Mouse (Mus musculus) urinary bladder, postnatal 36 days (tissue): Measurements from ENCODE around the gene Numb.
"Not testable (repeated sequence)": the region's sequence is repeated elsewhere in the genome, so short reads cannot be mapped to it uniquely, and the experiment has no call there.

Source experiments
- DNase-seq, 2 experiments: peaks; one replicate each; pipeline ENCODE4 v3.0.0; 2022; ENCODE audit warnings: low spot score in 2 of 2, mixed read lengths in 1 of 2

Numb gene

DNA sequence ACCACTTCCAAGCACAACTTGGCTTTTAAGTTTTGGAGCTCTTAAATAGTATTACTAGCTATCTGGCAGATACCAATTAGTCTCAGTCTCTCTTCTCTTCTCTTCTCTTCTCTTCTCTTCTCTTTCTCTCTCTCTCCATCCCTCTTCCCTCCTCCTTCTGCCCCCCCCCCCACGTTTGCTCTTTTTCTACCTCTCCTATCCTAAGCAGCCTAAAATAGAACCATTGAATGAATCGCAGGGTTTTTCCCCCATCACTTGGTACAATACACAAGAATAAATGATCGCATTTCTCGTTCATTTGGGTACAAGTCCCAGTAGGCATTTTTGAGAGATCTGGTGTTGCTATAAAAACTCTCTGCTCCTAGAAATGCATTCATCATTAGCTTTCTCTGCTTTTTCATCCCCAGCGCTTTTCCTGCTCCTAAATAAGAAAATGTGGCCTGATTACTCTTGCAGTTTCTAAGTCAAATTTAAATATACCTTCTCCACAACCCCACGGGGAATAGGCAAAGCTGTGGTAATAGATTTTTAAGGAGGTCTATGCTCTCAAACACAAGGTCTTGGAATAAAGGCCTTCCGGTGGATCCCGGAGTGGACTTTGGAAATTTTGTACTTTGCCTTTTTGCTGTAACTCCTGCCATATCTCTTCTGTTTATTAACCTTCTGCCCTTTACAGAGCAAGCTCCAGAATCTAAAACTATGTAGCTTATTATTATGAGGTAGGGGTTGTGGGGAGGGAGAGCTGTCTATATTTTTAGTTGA is 1.2 kb upstream of the Numb start:
- DNase-seq = no peak

DNA sequence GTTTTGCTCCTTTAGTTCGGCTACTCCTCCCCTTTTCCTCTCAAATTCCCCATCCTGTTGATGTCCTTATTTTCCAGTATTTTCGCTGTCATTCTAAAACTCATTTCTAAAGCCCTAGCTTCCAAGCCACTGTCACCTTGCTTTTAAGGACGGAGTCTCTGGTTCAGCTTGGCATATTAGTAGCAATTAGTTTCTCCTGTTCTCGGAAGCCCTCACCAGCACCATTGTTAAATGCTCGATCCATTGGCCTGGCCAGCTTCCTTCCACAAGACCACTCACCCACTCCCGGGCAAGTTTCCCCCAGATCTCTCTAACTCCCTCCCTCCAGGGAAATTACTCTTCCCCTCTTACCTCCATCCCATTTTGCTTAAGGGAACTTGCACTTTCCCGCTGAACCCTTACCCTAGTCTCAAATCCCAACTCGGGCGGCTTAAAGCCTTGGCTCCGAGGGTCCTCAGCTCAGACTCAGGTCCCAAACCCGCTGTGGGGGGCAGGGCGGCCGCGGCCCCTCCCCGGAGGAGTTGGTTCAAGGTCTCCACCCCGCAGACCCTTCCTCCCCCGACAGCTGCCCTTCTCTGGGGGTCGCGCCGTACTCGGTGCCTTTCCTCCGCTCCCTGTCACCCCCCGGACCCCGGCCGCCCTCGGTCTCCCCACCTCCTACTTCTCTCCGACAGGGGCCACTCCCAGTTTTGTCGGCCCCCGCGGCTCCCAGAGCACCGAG is 853 bp downstream of the Numb start:
- peak in 1 of 2 experiments; percentile 16 for DNase-seq

- no peak for DNase-seq
These were observed 4.8 kb downstream of the Numb start for GRCm38 (mm10) chr12:83916884-83917283.

GRCm38 (mm10) chr12:83914797-83915196 is 6.9 kb downstream of the Numb start:
- no peak for DNase-seq

DNA sequence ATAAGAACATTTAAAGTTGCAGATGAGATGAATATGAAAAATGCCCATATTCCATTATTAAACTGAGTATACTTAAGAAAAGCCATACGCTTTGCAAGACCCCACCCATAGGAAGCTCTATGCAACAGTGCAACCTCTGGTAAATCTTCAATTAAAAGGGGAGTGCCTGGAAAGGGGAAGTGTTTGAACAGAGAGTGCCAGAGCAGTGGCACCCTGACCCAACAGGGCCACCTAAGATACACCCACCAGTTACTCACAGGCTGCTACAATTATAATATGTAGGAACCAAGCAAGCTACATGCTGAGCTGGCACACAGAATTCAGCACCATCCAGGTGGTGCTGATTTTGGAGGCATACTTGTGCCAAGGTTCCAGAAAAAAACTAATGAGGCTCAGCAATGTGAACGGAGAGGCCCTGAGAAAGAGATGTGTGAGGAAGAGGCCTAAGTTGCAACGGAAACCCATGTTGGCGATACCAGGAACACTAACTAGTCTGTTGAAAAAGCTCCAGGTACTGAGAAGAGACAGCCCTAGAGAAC is 7.5 kb downstream of the Numb start:
- DNase-seq = no peak

- DNase-seq = no peak
These were observed 11.3 kb downstream of the Numb start for GRCm38 (mm10) chr12:83910451-83910850.

- no peak for DNase-seq
These were observed 28.8 kb downstream of the Numb start for GRCm38 (mm10) chr12:83892926-83893325.

DNA sequence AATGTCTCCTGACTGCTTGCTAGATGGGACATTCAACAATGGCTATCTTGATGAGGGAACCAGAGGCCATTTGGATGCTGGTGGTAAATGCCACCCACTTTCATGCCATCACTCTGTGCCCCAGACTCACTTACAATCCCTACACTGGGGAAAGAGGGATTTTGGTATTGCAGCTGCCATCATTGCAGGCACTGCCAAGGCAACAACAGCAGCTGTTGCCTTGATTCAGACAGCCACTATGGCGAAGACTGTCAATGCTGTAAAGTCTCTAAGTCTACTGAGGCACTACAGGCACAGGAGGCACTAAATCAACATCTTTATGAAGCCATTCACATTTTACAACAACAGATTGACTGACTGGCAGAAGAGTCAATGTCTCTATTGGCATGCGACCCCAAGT is 30.5 kb downstream of the Numb start:
- no peak for DNase-seq

DNA sequence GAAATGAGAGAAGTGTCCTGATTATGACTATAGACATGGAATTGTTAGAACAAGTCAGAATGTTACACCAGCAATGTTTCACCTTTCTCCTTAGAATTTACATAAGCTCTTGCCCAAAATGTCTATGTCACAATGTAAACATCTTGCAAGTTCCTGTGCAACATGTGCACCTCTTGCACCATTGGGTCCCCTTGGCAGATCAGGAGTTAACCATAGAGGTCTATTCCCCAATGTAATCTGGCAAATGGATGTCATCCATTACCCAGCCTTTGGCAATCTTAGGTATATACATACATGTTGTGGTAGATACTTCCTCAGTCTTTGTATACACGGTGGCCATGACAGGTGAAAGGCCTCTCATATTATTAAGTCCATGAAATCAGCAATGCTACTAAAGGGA is 32.6 kb downstream of the Numb start:
- no peak for DNase-seq

DNA sequence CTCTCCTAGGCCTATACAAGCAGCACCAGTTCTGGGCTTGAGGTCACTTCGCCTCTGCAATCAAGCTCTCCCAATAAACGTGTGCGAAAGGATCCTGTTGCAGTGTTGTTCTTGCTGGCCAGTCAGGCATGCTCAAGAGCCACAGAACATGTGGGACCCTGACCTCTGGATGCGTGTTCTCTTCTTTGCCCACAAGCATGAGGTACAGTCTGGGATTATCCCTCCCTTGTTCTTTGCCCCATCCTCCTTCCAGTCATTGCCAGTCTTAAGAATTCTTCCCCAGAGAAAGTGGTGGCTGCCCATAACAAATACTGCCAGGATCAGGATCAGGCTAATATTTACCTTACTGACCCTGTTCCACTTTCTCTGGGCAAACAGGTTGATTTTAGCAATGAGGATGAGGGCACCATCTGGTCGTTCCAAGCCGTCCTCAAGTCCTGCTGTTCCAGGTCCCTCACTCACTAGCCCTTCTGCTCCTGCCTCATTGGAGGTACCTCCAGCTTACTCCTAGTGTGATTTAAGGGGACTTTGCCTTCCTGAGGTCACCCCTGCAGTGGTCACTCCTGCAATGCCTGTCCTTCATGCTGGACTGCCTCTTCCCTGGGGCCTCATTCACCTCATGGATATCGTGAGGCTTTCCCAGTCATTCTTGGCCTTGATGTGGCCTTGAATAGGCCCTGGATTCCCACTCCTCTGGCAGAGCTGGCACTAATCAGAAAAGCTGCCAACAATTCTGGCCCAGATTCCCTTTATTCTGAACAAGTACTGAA is 36.0 kb downstream of the Numb start:
- no peak for DNase-seq

DNA sequence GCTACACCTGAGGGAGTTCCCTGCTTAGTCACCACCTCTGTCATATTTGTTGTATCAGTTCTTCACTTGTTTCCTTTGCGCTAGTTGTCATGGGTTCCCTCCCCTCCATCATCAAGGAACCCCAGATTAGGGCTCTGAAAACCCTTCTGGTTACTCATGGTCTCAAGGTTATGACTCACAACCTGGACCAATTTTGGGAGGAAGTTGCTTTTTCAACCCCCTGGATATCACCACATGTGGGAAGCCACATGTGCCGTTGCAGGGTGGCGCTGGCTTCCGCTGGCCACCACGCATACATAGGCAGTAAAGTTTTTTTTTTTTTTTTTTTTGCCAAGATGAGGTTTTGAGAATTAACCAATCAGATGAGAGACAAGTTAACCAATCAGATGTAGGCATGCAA is 36.7 kb downstream of the Numb start:
- DNase-seq = not testable (repeated sequence)

DNA sequence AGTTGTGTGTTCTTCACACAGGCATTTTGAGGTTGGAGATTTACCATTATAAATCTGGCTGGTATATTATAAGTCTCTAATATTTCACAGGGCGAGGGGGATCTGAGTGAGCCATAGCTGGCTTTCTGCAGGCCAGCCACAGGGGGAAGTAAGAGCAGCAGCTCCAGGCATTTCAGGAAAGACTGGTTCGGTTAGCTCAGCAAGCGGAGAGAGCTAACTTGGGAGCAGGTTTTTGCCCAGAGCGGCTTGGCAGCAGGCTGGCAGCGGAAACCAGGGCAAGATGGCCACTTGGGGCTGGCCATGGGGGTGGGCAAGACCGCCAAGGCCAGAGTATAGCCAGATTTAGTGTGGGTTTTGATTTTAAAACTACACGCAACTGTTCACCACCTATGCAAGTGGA is 39.2 kb downstream of the Numb start:
- peak; percentile 50 to 58 for DNase-seq

DNA sequence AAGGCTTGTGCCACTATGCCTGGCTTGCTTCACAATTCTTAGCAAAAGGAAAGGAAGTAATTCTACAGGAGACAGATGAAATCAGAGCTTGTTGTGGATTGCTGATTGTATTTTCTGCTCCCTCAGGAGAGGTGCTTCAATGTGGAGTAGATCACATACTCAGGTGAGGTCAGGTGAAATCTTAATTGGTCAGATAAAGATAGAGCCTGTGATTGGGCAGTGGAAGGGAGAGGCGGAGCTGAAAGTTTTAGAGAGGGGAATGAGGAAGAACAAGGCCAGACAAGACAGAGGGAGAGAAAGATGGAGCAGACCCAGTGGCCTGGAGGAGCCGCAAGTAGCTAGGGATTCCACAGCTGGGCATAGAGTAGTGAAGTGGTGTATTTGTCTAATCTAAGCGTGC is 39.6 kb downstream of the Numb start:
- no peak for DNase-seq

GRCm38 (mm10) chr12:83880913-83881312 is 40.8 kb downstream of the Numb start:
- no peak for DNase-seq

- no peak for DNase-seq
These were observed 46.6 kb downstream of the Numb start for GRCm38 (mm10) chr12:83875097-83875496.

- peak in 1 of 2 experiments; percentile 36 for DNase-seq
These were observed 47.1 kb downstream of the Numb start for GRCm38 (mm10) chr12:83874597-83874996.

DNA sequence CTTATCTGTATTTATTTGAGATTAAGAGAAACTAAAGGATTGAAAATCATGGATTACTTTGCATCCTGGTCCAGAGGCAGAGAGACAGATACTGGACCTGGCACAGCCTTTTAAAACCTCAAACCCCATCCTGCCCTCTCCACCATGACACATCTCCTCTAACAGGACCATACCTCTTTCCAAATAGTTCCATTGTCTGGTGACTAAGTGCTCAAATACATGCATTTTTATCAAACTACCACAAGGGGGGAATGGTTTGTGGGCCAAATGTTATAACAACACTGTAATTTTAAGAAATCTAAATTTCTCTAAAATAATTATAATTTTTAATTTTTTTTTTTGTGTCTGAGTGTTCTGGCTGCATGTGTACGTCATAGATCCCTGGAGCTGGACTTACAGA is 57.2 kb downstream of the Numb start:
- DNase-seq = no peak

GRCm38 (mm10) chr12:83861880-83862279 is 59.9 kb downstream of the Numb start:
- no peak for DNase-seq

DNA sequence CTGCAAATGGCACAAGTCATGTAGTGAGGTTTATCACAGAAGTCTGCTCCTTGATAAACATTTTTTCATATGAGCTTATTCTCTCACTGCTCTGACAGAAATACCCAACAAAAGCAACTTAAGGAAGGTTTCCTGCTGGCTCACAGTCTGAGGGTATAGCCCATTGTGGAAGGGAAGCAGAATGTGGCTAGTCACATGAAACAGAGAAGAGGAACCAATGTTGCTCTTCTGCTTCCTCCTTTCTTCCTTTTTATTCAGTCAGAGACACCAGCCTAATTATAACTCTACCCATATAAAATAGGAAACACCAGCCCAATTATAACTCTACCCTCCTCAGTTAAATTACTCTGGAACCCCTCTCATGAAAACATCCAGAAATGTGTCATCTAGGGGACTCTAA is 61.0 kb downstream of the Numb start:
- DNase-seq = no peak

DNA sequence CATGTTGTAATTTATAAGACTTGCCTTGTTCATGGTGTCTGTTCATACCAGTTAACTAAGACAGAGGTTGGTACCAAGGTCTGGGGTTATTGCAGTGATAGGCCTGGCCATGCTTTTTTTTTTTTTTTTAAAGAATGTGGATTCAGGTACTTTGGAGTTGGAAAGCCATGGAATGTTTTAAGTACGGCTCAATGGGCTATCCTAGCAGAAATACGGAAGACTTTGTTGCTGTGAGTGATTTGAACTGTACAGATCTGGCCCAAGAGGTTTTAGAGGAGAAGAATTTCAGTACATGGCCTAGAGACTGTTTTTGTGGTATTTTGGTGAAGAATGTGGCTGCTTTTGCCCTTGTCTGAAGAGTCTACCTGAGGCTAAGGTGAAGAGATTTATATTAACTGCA is 63.7 kb downstream of the Numb start:
- DNase-seq = no peak

DNA sequence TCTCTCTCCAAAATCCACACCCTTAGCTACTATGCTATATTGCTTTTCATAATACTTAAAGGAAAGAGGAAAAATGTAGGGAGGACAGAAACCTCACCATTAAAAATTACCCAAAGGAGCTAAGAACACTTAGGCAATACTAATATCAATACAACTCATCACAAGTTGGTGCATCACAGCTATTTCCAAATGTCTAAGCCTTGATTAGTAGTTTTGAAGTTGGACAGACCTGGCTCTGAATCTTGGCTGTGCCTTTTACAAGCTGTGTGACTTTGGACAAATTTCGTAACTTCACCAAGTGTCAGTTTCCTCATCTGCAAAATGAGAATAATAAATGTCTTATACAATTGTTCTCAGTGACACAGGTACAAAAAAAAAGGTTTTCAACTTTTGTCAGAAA is 66.5 kb downstream of the Numb start:
- no peak for DNase-seq

DNA sequence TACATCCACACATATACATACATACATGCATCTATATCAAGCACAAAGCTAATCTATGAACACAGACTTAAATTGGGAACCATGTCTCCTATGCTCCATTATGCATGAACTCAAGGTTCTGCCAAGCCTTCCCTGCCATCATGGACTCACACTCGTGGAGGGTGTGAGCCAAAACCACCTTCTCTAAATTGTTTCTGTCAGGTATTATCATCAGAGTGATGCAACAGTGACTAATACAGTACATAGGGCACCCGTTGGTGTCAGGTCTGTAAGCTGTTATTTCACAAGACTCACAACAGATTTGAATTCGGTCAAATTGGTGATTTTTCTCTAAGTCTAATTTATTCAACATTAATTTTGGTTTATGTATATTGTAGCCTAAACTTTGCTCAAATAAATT is 67.5 kb downstream of the Numb start:
- DNase-seq = no peak
